Mouse (Mus musculus): ENCODE measurements around the gene Clec4d. TPM values are rescaled to one million over a fixed set of nuclear protein-coding genes. Genes with fewer than 3 reads are reported as not detected.

The Clec4d gene
- total RNA-seq, 2 experiments from 2014 or later = not detected

Other genes starting within 250 kb of the Clec4d start
- gene Clec4b1, start 212.1 kb upstream of the Clec4d start, total RNA-seq (2021) = not detected
- gene Clec4a2, start 155.7 kb upstream of the Clec4d start, total RNA-seq (2021) = under 1 TPM; 0.43 to 0.72 TPM
- not detected for gene Clec4b2, start 89.2 kb upstream of the Clec4d start, total RNA-seq (2021)
- gene Clec4n, start 32.3 kb upstream of the Clec4d start, total RNA-seq (2021) = not detected
- not detected for gene Clec4e, start 27.8 kb downstream of the Clec4d start, total RNA-seq (2021)
- gene Vmn2r19, start 46.2 kb downstream of the Clec4d start, total RNA-seq (2021) = not detected
- gene Vmn2r20, start 156.0 kb downstream of the Clec4d start, total RNA-seq (2021) = not detected

Measured in gastrocnemius, postnatal 25 days (tissue).